Mouse (Mus musculus) hindbrain, embryonic 16.5 days (tissue): ENCODE measurements around the gene Abl1. TPM values are rescaled to one million over a fixed set of nuclear protein-coding genes. Genes with fewer than 3 reads are reported as not detected.

ENCODE experiments used
- ATAC-seq: fragments of 200-750 bp; cut with Nextera tagmentation; 2 replicates; pipeline ENCODE4 v1.8.0; 2017; ENCODE audit warnings: moderate TSS enrichment, moderate library complexity
- H3K27ac ChIP-seq: fragments of 300-500 bp; sonication (generic); 2 replicates; pipeline ENCODE4 v1.5.1; 2014; ENCODE audit warnings: low read depth, mild to moderate bottlenecking, control low read depth, low read length, moderate library complexity
- H3K27me3 ChIP-seq: fragments of 300-500 bp; sonication (generic); replicated peaks from 2 replicates; pipeline ENCODE4 v1.6.1; 2014; ENCODE audit warnings: low read length; ENCODE audit not compliant: control insufficient read depth, insufficient read depth
- H3K36me3 ChIP-seq: fragments of 300-500 bp; sonication (generic); 2 replicates; pipeline ENCODE4 v1.6.1; 2014; ENCODE audit warnings: mild to moderate bottlenecking, low read length, moderate library complexity, mixed read lengths; ENCODE audit not compliant: control insufficient read depth, insufficient read depth
- H3K4me1 ChIP-seq: fragments of 300-500 bp; sonication (generic); 2 replicates; pipeline ENCODE4 v1.6.1; 2014; ENCODE audit warnings: low read depth, low read length; ENCODE audit not compliant: control insufficient read depth, insufficient read depth
- H3K4me2 ChIP-seq: fragments of 300-500 bp; sonication (generic); 2 replicates; pipeline ENCODE4 v1.6.1; 2014; ENCODE audit warnings: mild to moderate bottlenecking, low read length, control low read depth, moderate library complexity
- H3K4me3 ChIP-seq: fragments of 300-500 bp; sonication (generic); 2 replicates; pipeline ENCODE4 v1.5.1; 2014; ENCODE audit warnings: mild to moderate bottlenecking, low read length, control low read depth, moderate library complexity
- H3K9ac ChIP-seq: fragments of 300-500 bp; sonication (generic); 2 replicates; pipeline ENCODE4 v1.6.1; 2014; ENCODE audit warnings: low read depth, mild to moderate bottlenecking, control low read depth, low read length, moderate library complexity
- H3K9me3 ChIP-seq: fragments of 300-500 bp; sonication (generic); 2 replicates; pipeline ENCODE4 v1.6.1; 2014; ENCODE audit warnings: mild to moderate bottlenecking, low read length, moderate library complexity; ENCODE audit not compliant: control insufficient read depth
- WGBS: fragments of 180-500 bp; shearing (Covaris S2); extraction: QIAGEN DNeasy Blood & Tissue Kit; methylation state at CpG from one replicate; pipeline ENCODE4 v1.1.7; 2014; 5-methylcytosine and 5-hydroxymethylcytosine counted together
- polyA plus RNA-seq: library from polyadenylated mRNA; unstranded; fragments of >200 nt; fragmentation: Nextera tagmentation; extraction: Ambion mirVana; gene quantifications from 2 replicates; pipeline ENCODE4 v1.2.1, GENCODE M21; 2015

Gene Abl1
- polyA plus RNA-seq, 1 experiment from 2014 or later: 13.2 TPM

DNA sequence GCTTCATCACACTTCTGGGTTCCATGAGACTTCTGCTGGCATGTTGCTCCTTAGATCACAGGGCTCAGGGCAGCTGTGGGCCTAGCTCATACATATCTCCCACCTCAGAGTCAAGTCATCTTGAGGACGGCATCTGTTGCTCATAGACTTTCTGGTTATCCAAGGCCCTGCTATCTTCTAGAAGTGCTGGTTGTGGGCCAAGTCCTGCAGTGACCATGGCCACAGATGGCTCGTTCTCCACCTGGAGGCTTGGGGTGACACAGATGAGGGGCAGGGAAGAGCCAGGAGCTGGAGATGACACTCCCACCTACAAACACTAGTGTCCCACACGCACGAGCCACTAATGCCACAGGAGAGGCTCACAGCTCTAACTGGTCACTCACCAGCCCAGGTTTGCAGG, 125.5 kb downstream of the Abl1 start:
- H3K27ac ChIP-seq: no peak overlapping the region
- H3K4me2 ChIP-seq: no peak overlapping the region
- H3K9me3 ChIP-seq: no peaks in the 10 kb centered on the region
- H3K9ac ChIP-seq: no peak overlapping the region
- H3K4me1 ChIP-seq: peaks cover 21% of the 10 kb centered on the region
- ATAC-seq: no peak
- WGBS: 85% methylated on average over 4 of the region's 4 CpGs
- no peaks in the 10 kb centered on the region for H3K36me3 ChIP-seq
- no peaks in the 10 kb centered on the region for H3K27me3 ChIP-seq
- H3K4me3 ChIP-seq: no peak overlapping the region

DNA sequence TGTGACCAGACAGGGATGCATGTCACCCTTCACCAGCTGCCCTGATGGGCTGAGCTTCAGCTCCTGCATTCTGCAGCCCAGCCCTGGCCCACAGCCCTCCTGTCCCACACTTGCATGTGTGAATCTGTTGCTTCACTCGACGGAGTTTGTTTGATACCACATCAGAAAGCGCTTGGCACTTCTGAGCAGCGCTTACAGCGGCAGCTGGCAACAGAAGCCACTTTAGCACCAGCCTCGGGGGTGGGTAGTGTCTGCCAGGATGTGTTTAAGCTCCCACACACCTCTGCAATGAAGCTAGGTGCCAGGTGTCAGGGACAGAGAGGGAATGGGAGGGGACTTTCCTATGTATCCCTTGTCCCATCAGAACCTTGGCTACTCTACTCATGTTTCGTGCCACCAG, 126.5 kb downstream of the Abl1 start:
- Histone ChIP-seq H3K36me3 (no peaks in the 10 kb centered on the region), H3K27ac (no peak overlapping the region), H3K4me1 (peaks cover 10% of the 10 kb centered on the region; the same call in 1 of the 2 replicates), H3K9me3 (no peaks in the 10 kb centered on the region), H3K27me3 (no peaks in the 10 kb centered on the region), H3K4me3 (no peak overlapping the region), H3K4me2 (no peak overlapping the region), H3K9ac (no peak overlapping the region; the same call in 1 of the 2 replicates)
- ATAC-seq: no peak
- 74% methylated on average over 7 of the region's 7 CpGs for WGBS

DNA sequence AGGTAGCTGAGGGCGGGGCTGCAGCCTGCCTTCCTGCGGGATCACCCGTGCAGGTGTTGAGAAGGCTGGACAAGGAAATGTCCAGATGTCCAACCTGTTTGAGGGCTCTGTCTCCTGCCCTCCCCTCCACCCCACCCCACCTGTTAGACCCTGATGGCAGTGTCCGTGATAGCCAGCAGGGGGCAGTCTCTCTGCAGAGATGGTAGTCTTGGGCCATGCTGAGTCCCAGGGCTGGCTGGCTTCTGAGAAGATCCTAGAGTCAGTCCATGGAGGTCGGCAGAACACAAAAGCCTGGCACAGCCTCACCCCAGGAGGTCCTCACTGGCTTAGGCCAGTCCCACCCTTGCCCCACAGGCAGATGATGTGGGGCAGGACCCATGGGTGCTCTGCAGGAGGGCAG, 127.2 kb downstream of the Abl1 start:
- WGBS: 35% methylated on average over 5 of the region's 5 CpGs
- H3K27ac ChIP-seq: no peak overlapping the region

DNA sequence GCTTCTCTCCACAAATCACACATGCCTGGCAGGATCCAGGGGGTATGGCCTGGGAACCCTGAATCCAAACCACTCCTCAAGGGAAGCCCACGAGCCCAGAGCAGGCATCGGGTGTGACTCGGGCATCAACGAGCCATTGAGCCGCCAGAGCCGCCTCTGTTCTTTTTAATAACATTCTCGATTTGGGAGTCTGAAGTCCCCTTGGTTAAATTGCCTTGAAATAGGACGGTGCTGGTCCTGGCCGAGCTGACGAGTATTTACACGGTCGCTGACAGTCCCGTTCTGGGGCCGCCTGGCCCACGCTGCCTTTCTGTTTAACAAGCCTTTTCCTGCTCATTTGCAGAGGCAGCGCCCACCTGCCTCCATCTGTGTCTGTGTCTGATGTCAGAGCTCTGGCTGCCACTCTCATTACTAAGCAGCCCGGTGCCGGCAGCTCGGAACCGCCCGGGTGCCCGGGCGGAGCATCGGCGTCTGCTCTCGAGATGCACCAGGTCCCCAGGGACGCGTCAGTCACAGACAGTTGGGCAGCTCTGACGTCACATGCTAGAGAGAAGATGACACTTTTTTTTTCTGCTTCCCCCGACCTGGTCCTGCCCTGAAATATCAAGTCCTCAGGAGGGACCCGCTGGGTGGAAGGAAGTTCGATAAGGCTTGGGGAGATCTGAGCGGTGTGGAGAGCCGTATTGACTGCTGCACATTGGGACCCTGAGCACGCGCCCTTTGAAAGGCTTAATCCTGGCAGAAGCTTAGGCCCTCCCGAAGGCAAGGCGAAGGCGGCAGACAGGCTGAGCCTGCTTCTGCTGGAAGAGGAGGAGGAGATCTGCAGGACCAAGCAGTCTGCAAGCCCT, 134.6 kb downstream of the Abl1 start:
- ATAC-seq: peak; percentile 68
- Histone ChIP-seq H3K4me3 (peak overlapping the region; percentile 25), H3K9me3 (no peaks in the 10 kb centered on the region), H3K9ac (peak overlapping the region; percentile 25), H3K4me1 (peaks cover 18% of the 10 kb centered on the region), H3K36me3 (no peaks in the 10 kb centered on the region), H3K27ac (peak overlapping the region; percentile 26; the same call in 1 of the 2 replicates), H3K27me3 (peaks cover 3% of the 10 kb centered on the region), H3K4me2 (peak overlapping the region; percentile 53)
- WGBS: 11% methylated on average over 39 of the region's 39 CpGs

More for the DNA sequence above, 127.2 kb downstream of the Abl1 start:
- Histone ChIP-seq H3K4me2 (no peak overlapping the region), H3K36me3 (no peaks in the 10 kb centered on the region), H3K9ac (no peak overlapping the region), H3K27me3 (no peaks in the 10 kb centered on the region), H3K4me3 (no peak overlapping the region), H3K9me3 (no peaks in the 10 kb centered on the region), H3K4me1 (peaks cover 4% of the 10 kb centered on the region; the same call in 1 of the 2 replicates)
- peak; percentile 49; the same call in 1 of the 2 replicates for ATAC-seq

DNA sequence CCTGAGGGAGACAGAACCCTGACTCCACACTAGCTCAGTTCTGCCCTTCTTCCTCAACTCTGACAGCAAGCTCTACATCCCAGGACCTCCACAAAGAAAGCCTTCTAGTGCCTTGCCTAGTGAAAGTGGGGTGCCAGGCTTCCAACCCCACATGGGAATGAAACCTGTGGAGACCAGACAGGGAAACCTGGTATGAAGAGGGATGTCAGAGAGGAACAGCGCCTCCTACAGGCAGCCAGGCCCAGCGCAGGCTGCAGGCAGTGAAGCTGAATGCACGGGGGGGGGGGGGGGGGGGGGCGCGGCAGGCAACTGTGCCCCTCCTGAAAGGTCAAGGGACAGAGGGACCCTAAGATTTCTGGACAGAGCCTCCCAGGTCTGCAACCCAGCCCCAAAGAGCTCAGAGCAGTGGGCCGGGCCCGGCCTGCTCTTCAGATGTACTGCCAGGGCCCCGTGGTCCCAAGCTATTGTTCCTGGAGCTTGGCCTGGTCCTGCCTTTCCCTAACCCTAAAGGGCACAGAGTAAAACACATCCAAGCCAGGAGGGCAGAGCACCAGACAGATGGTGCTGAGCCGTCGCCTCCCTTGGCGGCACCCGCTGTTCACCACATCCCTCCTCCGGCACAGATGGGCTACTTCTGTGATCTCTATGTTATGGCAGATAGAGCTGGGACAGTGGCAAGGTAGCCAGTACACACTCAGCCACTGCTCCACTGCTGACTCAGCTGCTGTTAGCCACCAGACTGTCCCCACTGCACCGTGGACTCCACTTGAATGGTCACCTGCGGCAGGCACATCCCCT, 136.0 kb downstream of the Abl1 start:
- Histone ChIP-seq H3K4me2 (no peak overlapping the region), H3K36me3 (no peaks in the 10 kb centered on the region), H3K9ac (no peak overlapping the region), H3K27ac (no peak overlapping the region), H3K9me3 (no peaks in the 10 kb centered on the region), H3K4me3 (no peak overlapping the region), H3K4me1 (peaks cover 26% of the 10 kb centered on the region), H3K27me3 (peaks cover 3% of the 10 kb centered on the region)
- 61% methylated on average over 11 of the region's 15 CpGs for WGBS
- no peak for ATAC-seq

DNA sequence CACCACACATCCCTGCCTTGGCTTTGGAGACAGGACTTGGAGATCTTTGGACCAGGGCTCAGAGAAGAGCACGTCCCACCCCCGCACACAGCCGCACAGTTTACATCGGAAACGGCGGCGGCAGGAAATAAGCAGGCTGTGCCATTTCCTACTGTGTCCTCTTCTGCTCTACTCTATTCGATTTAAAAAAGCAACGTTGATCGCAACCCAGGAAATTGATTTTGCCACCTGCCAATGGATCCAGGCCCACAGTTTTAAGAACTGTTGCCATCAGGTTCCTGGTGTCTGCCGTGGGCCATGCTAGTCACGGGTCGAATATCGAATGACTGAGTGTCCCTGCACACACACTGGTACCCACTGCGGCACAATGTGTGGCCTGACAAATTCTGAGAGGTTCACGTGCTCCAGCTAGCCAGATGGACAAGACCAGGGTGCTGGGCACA, 137.3 kb downstream of the Abl1 start:
- H3K4me2 ChIP-seq: no peak overlapping the region
- no peak overlapping the region for H3K9ac ChIP-seq
- no peak for ATAC-seq
- H3K4me3 ChIP-seq: no peak overlapping the region
- H3K27me3 ChIP-seq: peaks cover 3% of the 10 kb centered on the region
- no peaks in the 10 kb centered on the region for H3K9me3 ChIP-seq
- H3K36me3 ChIP-seq: no peaks in the 10 kb centered on the region
- peaks cover 26% of the 10 kb centered on the region for H3K4me1 ChIP-seq
- WGBS: 65% methylated on average over 16 of the region's 16 CpGs
- H3K27ac ChIP-seq: no peak overlapping the region

DNA sequence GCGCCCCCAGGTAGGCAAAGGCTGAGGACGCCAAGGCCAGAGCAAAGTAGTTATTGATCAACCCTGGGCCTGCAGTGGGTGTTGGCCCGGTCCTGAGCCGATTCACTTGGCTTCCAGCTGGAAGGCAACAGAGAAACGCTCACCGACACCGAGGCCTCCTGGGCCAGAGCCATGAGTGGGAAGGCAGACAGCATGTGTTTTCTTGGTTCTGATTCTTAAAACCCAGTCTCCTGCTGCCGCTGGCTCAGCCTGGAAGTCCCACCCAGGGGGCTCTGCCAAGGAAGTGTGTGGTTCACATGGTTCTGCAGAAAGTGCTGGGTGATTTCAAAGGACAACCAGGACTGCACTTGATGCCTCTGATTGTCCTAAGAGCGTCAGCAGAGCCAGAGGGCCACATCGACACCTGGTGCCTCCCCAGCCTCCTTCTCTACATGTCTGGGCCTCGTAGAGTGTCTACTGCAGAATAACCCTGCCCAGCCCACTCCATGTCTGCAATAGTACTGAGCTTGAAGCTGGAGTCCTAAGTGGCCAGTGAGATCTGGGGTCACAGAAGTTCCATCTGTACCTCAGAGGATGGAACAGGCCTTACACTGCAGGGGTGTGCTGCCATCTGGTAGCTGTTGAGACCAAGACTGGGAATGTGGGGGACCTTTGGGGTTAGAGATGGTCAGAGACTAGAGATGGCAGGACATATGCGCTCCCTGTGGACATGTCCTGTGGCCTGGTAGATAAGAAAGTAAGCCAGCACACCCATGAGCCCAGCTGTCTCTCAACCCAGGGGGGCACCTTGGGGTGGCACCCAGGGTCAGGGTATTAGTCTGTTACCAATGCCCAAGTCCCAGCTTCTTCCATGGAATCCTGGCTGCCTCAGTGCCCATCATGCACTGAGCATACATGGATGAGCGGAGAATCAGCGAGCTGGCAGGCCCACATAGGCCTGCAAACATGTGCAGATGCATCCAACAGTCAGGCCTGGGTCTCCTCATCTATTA, 138.2 kb downstream of the Abl1 start:
- H3K4me2 ChIP-seq: no peak overlapping the region
- peaks cover 26% of the 10 kb centered on the region for H3K4me1 ChIP-seq
- H3K27me3 ChIP-seq: peaks cover 3% of the 10 kb centered on the region
- ATAC-seq: no peak
- no peak overlapping the region for H3K9ac ChIP-seq
- no peaks in the 10 kb centered on the region for H3K9me3 ChIP-seq
- WGBS: 70% methylated on average over 14 of the region's 14 CpGs
- no peak overlapping the region for H3K4me3 ChIP-seq
- no peaks in the 10 kb centered on the region for H3K36me3 ChIP-seq
- no peak overlapping the region for H3K27ac ChIP-seq

DNA sequence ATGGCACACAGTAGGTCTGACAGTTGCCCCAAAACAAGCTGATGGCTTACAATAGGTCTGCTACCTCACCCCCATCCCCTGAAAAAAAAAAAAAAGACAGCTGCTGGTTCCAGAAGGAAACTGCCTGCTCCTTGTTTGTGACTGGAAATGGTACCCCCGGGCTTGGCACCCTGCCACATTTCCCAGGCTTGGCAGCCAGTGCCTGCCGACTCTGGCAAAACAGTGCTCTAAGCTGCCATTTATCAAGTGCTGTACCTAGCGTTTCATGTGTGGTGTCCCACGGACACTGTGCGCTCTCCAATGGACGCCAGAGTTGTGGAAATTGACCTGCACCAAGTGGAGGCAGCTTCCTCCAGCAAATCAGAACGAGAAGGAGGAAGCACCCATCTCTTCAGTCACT, 139.7 kb downstream of the Abl1 start:
- no peaks in the 10 kb centered on the region; the same call in 1 of the 2 replicates for H3K27me3 ChIP-seq
- H3K4me3 ChIP-seq: no peak overlapping the region
- peaks cover 20% of the 10 kb centered on the region for H3K4me1 ChIP-seq
- peak; percentile 54 for ATAC-seq
- H3K27ac ChIP-seq: no peak overlapping the region; the same call in 1 of the 2 replicates
- no peaks in the 10 kb centered on the region for H3K9me3 ChIP-seq
- WGBS: 30% methylated on average over 7 of the region's 7 CpGs
- H3K4me2 ChIP-seq: no peak overlapping the region
- no peaks in the 10 kb centered on the region for H3K36me3 ChIP-seq
- no peak overlapping the region for H3K9ac ChIP-seq
